Mouse (Mus musculus) CH12.LX (cell line): ENCODE data around the gene Cidec.

Experiments
- CTCF ChIP-seq, 2 experiments: IDR thresholded peaks in 1 of 2; conservative IDR thresholded peaks in 1 of 2; 2 replicates each; pipeline ENCODE4 v1.5.1; 2011 to 2012; ENCODE audit warnings: low read depth in 2 of 2, low read length in 2 of 2, improper control_type of control experiment in 1 of 2, inconsistent platforms in 1 of 2, mild to moderate bottlenecking in 1 of 2, moderate library complexity in 1 of 2
- RAD21 ChIP-seq: IDR thresholded peaks from 2 replicates; pipeline ENCODE4 v1.6.1; 2011; ENCODE audit warnings: low read depth, mild to moderate bottlenecking, low read length, improper control_type of control experiment, moderate library complexity

DNA sequence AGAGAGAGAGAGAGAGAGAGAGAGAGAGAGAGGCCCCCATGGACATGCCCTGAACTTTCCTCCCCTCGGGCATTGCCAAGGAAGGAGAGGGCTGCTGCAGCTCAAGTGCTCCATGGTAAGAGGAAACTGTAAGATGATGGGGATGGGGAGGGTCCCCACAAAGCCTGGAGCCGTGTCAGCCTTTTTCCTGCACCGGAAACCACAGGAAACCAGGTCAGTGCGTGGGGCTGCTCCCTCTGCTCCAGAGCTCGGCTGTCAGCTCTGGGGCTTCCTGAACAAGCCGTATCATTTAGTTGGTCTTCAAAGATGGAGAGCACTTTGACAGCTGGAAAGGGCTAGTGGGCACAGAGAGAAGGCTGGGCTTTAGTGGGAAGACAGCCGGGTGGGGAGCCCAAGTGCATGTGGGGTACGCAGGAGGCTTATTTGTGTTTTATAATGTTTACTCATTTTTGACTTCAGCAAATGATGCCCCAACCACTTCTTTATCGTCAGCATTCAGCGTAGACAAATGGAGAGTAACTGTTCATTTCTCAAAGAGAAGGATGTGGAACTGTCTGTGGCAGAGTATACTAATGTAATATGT lies 22.5 kb upstream of the Cidec start, which contains the start of gene Il17re:
- TF ChIP-seq CTCF (conservative IDR thresholded peaks at IDR 0.05 in 1 of 2, IDR thresholded peaks at IDR 0.05 in 1 of 2; ENCODE audit: low read depth in 2 of 2, low read length in 2 of 2) = no peak
- no peak for TF ChIP-seq RAD21
